ENCODE assay signal across 9 mouse cellular contexts in genomic region chrX:163879461-163879860, GRCm38 (mm10). TPM values are rescaled to one million over a fixed set of nuclear protein-coding genes. Genes with fewer than 3 reads are reported as not detected.
A peak's percentile ranks its signal among the peaks of the same experiment; 100 is the strongest.
DNase-seq lines count a peak whose midpoint lies in the region; ATAC-seq and TF ChIP-seq lines count a peak whose summit lies in the region.
"Had no signal": no experiment of that assay in that cellular context is flagged by ENCODE, and none has a peak within 500 bp of the region (broad histone marks: within the 10 kb centered on the region; RNA-seq: fewer than 3 reads in every experiment).

No protein-coding gene starts in this region.

- no peak for DNase-seq in forebrain, embryonic 10.5 days (ENCODE audit: extremely low spot score, low spot score)
- no peak for DNase-seq in forebrain, embryonic 11.5 days (ENCODE audit: low spot score)
- DNase-seq in 3T3-L1 (ENCODE audit: low read depth, low spot score): peak; percentile 59
- DNase-seq in cerebellum, adult 2 months: peak; percentile 28 to 37
- DNase-seq in embryo, embryonic 9.5 days (ENCODE audit: extremely low spot score): no peak
- no peak for DNase-seq in c-Kit-positive CD71-positive TER-119-positive erythroid progenitor cells, embryonic 14.5 days (ENCODE audit: low spot score)

- H3K36me3 ChIP-seq in forebrain, embryonic 10.5 days (replicated peaks): no peaks in the 10 kb centered on the region
- no peaks in the 10 kb centered on the region for H3K36me3 ChIP-seq in forebrain, embryonic 11.5 days (ENCODE audit: control insufficient read depth, insufficient read depth, low read length)
- no peaks in the 10 kb centered on the region for H3K36me3 ChIP-seq in heart, embryonic 13.5 days
- H3K36me3 ChIP-seq in hindbrain, embryonic 13.5 days: no peaks in the 10 kb centered on the region
- H3K36me3 ChIP-seq: limb, embryonic 13.5 days had no signal

- H3K9me3 ChIP-seq in forebrain, embryonic 10.5 days: no peaks in the 10 kb centered on the region
- H3K9me3 ChIP-seq in forebrain, embryonic 11.5 days (ENCODE audit: control insufficient read depth, low read length): no peaks in the 10 kb centered on the region
- no peaks in the 10 kb centered on the region for H3K9me3 ChIP-seq in heart, embryonic 13.5 days
- no peaks in the 10 kb centered on the region for H3K9me3 ChIP-seq in hindbrain, embryonic 13.5 days
- H3K9me3 ChIP-seq: limb, embryonic 13.5 days had no signal

- 80% methylated on average over 5 of the region's 5 CpGs for WGBS in forebrain, embryonic 10.5 days
- WGBS in forebrain, embryonic 11.5 days: 79% methylated on average over 5 of the region's 5 CpGs
- 17% methylated on average over 5 of the region's 5 CpGs for WGBS in cerebellum, adult 2 months
- WGBS in heart, embryonic 13.5 days: 24% methylated on average over 5 of the region's 5 CpGs
- WGBS in hindbrain, embryonic 13.5 days: 65% methylated on average over 5 of the region's 5 CpGs

- no peak overlapping the region for H3K4me2 ChIP-seq in forebrain, embryonic 11.5 days (ENCODE audit: low read depth, low read length, severe bottlenecking)
- H3K4me2 ChIP-seq in heart, embryonic 13.5 days: peak overlapping the region; percentile 44
- no peak overlapping the region for H3K4me2 ChIP-seq in hindbrain, embryonic 13.5 days
- H3K4me2 ChIP-seq: limb, embryonic 13.5 days had no signal

- TF ChIP-seq POLR2A in cerebellum, adult 2 months (IDR thresholded peaks at IDR 0.05; ENCODE audit: borderline replicate concordance, insufficient read depth, low read length): no peak

- TF ChIP-seq CTCF in cerebellum, adult 2 months (IDR thresholded peaks at IDR 0.05; ENCODE audit: borderline replicate concordance, insufficient read depth, low read depth, low read length): no peak

- no peak overlapping the region for H3K4me3 ChIP-seq in forebrain, embryonic 10.5 days
- no peak overlapping the region for H3K4me3 ChIP-seq in forebrain, embryonic 11.5 days (ENCODE audit: low read depth, low read length)
- no peak overlapping the region for H3K4me3 ChIP-seq in cerebellum, adult 2 months (replicated peaks; ENCODE audit: insufficient read depth, low read depth, low read length)
- no peak overlapping the region for H3K4me3 ChIP-seq in heart, embryonic 13.5 days
- H3K4me3 ChIP-seq in hindbrain, embryonic 13.5 days: no peak overlapping the region
- H3K4me3 ChIP-seq: limb, embryonic 13.5 days had no signal

- H3K4me1 ChIP-seq in forebrain, embryonic 10.5 days: no peaks in the 10 kb centered on the region
- H3K4me1 ChIP-seq in forebrain, embryonic 11.5 days (replicated peaks; ENCODE audit: control insufficient read depth, insufficient read depth, low read length): no peaks in the 10 kb centered on the region
- H3K4me1 ChIP-seq in cerebellum, adult 2 months (ENCODE audit: control insufficient read depth, insufficient read depth, low read length): peaks cover 2% of the 10 kb centered on the region; the same call in 1 of the 2 replicates
- H3K4me1 ChIP-seq in heart, embryonic 13.5 days: peaks cover 14% of the 10 kb centered on the region
- H3K4me1 ChIP-seq in hindbrain, embryonic 13.5 days (replicated peaks): no peaks in the 10 kb centered on the region

- no peak overlapping the region for H3K9ac ChIP-seq in forebrain, embryonic 11.5 days (ENCODE audit: low read length)
- H3K9ac ChIP-seq in heart, embryonic 13.5 days: no peak overlapping the region
- no peak overlapping the region for H3K9ac ChIP-seq in hindbrain, embryonic 13.5 days
- H3K9ac ChIP-seq: limb, embryonic 13.5 days had no signal

- 0 out of 2 replicates have a peak overlapping the region, but pooled peaks have one; percentile 30 for H3K27ac ChIP-seq in forebrain, embryonic 10.5 days
- no peak overlapping the region for H3K27ac ChIP-seq in forebrain, embryonic 11.5 days (ENCODE audit: low read depth, low read length)
- H3K27ac ChIP-seq in cerebellum, adult 2 months (ENCODE audit: insufficient read depth, low read length): no peak overlapping the region
- H3K27ac ChIP-seq in heart, embryonic 13.5 days (replicated peaks): peak overlapping the region; percentile 77
- no peak overlapping the region for H3K27ac ChIP-seq in hindbrain, embryonic 13.5 days
- H3K27ac ChIP-seq: limb, embryonic 13.5 days had no signal

- no peak for ATAC-seq in forebrain, embryonic 11.5 days (replicated peaks; ENCODE audit: low FRiP score)
- no peak for ATAC-seq in heart, embryonic 13.5 days (ENCODE audit: extremely low read depth, insufficient number of reproducible peaks, low FRiP score, low TSS enrichment)
- no peak for ATAC-seq in hindbrain, embryonic 13.5 days (ENCODE audit: low FRiP score)

- peaks cover 82% of the 10 kb centered on the region for H3K27me3 ChIP-seq in forebrain, embryonic 10.5 days (ENCODE audit: poor library complexity, severe bottlenecking)
- peaks cover under 1% of the 10 kb centered on the region; the same call in 1 of the 2 replicates for H3K27me3 ChIP-seq in forebrain, embryonic 11.5 days (ENCODE audit: control insufficient read depth, insufficient read depth, low read length)
- no peaks in the 10 kb centered on the region for H3K27me3 ChIP-seq in cerebellum, adult 2 months (ENCODE audit: control insufficient read depth, insufficient read depth, low read length)
- no peaks in the 10 kb centered on the region for H3K27me3 ChIP-seq in heart, embryonic 13.5 days (replicated peaks)
- 0 out of 2 replicates have a peak, but pooled peaks cover 4% of the 10 kb centered on the region for H3K27me3 ChIP-seq in hindbrain, embryonic 13.5 days

RNA-seq across cellular contexts. Expression of gene Ap1s2, which starts 29.4 kb away (rescaled TPM):
- polyA plus RNA-seq in forebrain, embryonic 10.5 days (2016; fragmentation: Nextera tagmentation; extraction: Ambion mirVana): 19.8 and 22.8 TPM in 2 replicates
- polyA plus RNA-seq in forebrain, embryonic 11.5 days (2014; fragmentation: Nextera tagmentation; extraction: Ambion mirVana): 34.5 and 37.4 TPM in 2 replicates
- polyA plus RNA-seq in cerebellum, adult 2 months (2012; rRNA removed): 51.1 and 57.8 TPM in 2 replicates
- polyA plus RNA-seq in heart, embryonic 13.5 days (2015; fragmentation: Nextera tagmentation; extraction: Ambion mirVana): 17.7 and 22.0 TPM in 2 replicates
- polyA plus RNA-seq in hindbrain, embryonic 13.5 days (2015; fragmentation: Nextera tagmentation; extraction: Ambion mirVana): 99.3 and 104 TPM in 2 replicates

Comparison
In these comparisons a context has a peak if more than half of its experiments do, and no peak if none do; other contexts are left out.
1. H3K27ac ChIP-seq: peak in forebrain, embryonic 10.5 days (single experiment) and heart, embryonic 13.5 days (single experiment); none in forebrain, embryonic 11.5 days (single experiment), cerebellum, adult 2 months (single experiment) and hindbrain, embryonic 13.5 days (single experiment).
2. DNase-seq: peak in 3T3-L1 (single experiment) and cerebellum, adult 2 months (2 of 2); none in forebrain, embryonic 10.5 days (single experiment), forebrain, embryonic 11.5 days (single experiment), embryo, embryonic 9.5 days (single experiment) and c-Kit-positive CD71-positive TER-119-positive erythroid progenitor cells, embryonic 14.5 days (single experiment).